Mouse (Mus musculus): ENCODE measurements at regions not wholly inside any gene's neighbourhood (a gene's known extent, or its start where the extent isn't known, plus 50 kb on each side); places are given as distances from the start of the nearest gene placed in this dataset.

DNA sequence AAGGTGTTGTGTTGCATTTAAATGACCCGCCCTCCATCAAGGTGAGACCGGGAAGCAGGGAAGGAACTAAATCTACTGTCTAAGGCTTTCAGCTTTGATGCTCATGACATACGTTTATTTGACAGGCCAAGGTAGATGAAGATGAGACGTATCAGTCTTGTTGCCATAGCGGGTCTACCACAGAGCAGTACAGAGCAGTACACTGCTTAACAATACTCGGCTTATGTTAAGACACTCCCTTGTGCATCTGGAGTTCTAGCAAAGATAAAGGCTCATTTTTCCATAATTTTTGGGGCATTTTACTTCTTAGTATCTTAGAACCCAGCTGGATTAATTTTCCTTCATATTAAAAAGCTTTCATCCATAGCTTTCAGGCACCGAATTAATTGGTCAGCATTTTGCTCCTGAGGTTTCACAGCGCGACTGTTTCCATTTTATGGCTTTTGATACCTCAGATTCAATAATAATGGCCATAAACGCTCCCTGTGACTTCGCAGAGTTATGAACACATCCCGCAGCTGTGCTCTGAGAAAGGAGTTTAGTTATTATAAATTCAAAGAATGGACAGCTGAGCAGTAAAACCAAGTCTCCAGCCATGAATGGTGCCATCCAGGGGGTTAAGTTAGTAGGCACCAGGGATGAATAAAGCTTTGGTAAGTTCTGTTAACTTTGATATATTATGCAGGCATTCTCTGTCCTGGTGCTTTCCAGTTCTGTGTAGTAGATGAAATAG, 85.0 kb upstream of the Pld5 start:
- TF ChIP-seq EP300 (optimal IDR thresholded peaks at IDR 0.05) (no peak), CTCF (IDR thresholded peaks at IDR 0.05; ENCODE audit: low read depth) (no peak)
- DNase-seq (ENCODE audit: low spot score): no peak

DNA sequence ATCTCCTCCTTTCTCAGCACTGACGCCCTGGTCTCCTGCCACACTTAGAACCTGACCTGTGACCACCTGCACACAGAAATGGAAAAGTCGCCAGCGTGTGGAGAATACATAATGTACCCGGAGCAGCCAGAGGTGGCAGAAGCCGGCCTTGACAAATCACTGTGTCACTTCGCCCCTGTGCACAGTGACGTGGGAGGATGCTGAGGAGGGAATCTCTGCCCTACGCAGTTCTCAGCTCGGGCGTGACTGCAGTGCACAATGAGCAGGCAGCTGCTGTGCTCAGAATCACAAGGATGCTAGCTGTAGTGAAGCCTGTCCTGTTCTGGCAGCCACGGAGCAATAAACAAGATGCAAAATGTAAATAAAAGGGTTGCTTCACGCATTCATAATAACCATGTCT, 80.2 kb upstream of the Pld5 start:
- WGBS: 55% methylated on average over 12 of the region's 12 CpGs
- Histone ChIP-seq H3K9me3 (ENCODE audit: control insufficient read depth, low read length) (no peaks in the 10 kb centered on the region), H3K4me3 (ENCODE audit: low read depth, low read length) (no peak overlapping the region), H3K4me2 (replicated peaks; ENCODE audit: low read depth) (no peak overlapping the region), H3K27me3 (ENCODE audit: control insufficient read depth, insufficient read depth, low read length) (no peaks in the 10 kb centered on the region), H3K36me3 (ENCODE audit: control insufficient read depth, insufficient read depth, low read length) (no peaks in the 10 kb centered on the region), H3K4me1 (replicated peaks; ENCODE audit: control insufficient read depth, insufficient read depth) (no peaks in the 10 kb centered on the region), H3K9ac (ENCODE audit: low read length) (no peak overlapping the region), H3K27ac (replicated peaks) (no peak overlapping the region)
- DNase-seq (ENCODE audit: low spot score) (no peak), ATAC-seq (ENCODE audit: low FRiP score, low TSS enrichment) (no peak)
- TF ChIP-seq CTCF (IDR thresholded peaks at IDR 0.05; ENCODE audit: low read depth) (no peak), EP300 (optimal IDR thresholded peaks at IDR 0.05) (no peak)

More for the DNA sequence above, 85.0 kb upstream of the Pld5 start:
- no peak for ATAC-seq (ENCODE audit: low FRiP score, low TSS enrichment)
- Histone ChIP-seq H3K4me1 (replicated peaks; ENCODE audit: control insufficient read depth, insufficient read depth) (no peaks in the 10 kb centered on the region), H3K27ac (replicated peaks) (no peak overlapping the region), H3K9me3 (ENCODE audit: control insufficient read depth, low read length) (no peaks in the 10 kb centered on the region), H3K4me2 (replicated peaks; ENCODE audit: low read depth) (no peak overlapping the region), H3K27me3 (ENCODE audit: control insufficient read depth, insufficient read depth, low read length) (no peaks in the 10 kb centered on the region), H3K9ac (ENCODE audit: low read length) (no peak overlapping the region), H3K4me3 (ENCODE audit: low read depth, low read length) (no peak overlapping the region), H3K36me3 (ENCODE audit: control insufficient read depth, insufficient read depth, low read length) (no peaks in the 10 kb centered on the region)
- 86% methylated on average over 12 of the region's 12 CpGs for WGBS

DNA sequence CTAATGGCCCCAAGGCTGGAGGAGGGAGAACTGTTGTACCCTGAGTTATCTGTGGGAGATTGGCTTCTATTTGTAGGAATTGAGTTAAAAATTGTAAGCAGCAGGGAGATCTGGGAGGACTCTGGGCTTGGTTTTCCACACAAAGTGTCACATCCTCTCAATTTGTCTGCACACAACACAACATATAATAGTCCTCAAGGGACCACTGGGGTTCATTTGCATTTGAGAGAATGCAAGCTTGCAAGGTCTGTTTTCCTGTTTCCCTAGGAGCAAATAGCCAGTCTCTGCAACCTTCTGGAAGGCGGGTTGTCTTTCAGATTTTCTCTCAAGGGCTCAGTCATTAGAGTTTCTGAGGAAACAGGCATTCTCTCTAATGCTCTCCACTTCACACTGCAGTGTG, 79.8 kb upstream of the Pld5 start:
- no peak overlapping the region for H3K4me3 ChIP-seq (ENCODE audit: low read depth, low read length)
- no peak for DNase-seq (ENCODE audit: low spot score)
- H3K9ac ChIP-seq (ENCODE audit: low read length): no peak overlapping the region
- TF ChIP-seq EP300 (optimal IDR thresholded peaks at IDR 0.05): no peak
- TF ChIP-seq CTCF (IDR thresholded peaks at IDR 0.05; ENCODE audit: low read depth): no peak
- no peaks in the 10 kb centered on the region for H3K27me3 ChIP-seq (ENCODE audit: control insufficient read depth, insufficient read depth, low read length)
- 71% methylated on average over 1 of the region's 1 CpGs for WGBS
- H3K9me3 ChIP-seq (ENCODE audit: control insufficient read depth, low read length): no peaks in the 10 kb centered on the region
- H3K4me1 ChIP-seq (replicated peaks; ENCODE audit: control insufficient read depth, insufficient read depth): no peaks in the 10 kb centered on the region
- ATAC-seq (ENCODE audit: low FRiP score, low TSS enrichment): no peak
- no peak overlapping the region for H3K27ac ChIP-seq (replicated peaks)
- no peak overlapping the region for H3K4me2 ChIP-seq (replicated peaks; ENCODE audit: low read depth)
- H3K36me3 ChIP-seq (ENCODE audit: control insufficient read depth, insufficient read depth, low read length): no peaks in the 10 kb centered on the region

DNA sequence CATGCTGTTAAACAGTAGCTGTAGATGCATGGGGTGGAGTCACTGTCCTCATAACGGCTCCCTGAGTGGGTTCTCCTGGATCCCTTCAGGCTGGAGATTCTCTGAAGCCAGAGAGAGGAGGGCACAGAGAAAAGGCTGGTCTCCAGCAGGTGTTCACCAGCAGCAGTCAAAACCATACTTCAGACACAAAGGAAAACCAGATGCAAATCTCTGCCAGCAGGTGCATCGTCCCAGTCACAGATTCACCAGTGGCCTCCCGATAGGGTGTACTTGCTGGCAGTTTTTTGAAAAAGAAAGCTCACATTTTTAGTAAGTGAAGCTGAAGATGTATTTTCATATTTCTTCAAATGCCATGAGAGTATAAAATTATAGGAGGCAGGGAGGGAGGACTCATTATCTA, 77.6 kb upstream of the Pld5 start:
- Histone ChIP-seq H3K9ac (ENCODE audit: low read length) (no peak overlapping the region), H3K4me3 (ENCODE audit: low read depth, low read length) (no peak overlapping the region), H3K27ac (replicated peaks) (no peak overlapping the region), H3K27me3 (ENCODE audit: control insufficient read depth, insufficient read depth, low read length) (no peaks in the 10 kb centered on the region), H3K9me3 (ENCODE audit: control insufficient read depth, low read length) (no peaks in the 10 kb centered on the region), H3K4me2 (replicated peaks; ENCODE audit: low read depth) (no peak overlapping the region), H3K4me1 (replicated peaks; ENCODE audit: control insufficient read depth, insufficient read depth) (no peaks in the 10 kb centered on the region), H3K36me3 (ENCODE audit: control insufficient read depth, insufficient read depth, low read length) (no peaks in the 10 kb centered on the region)
- ATAC-seq (ENCODE audit: low FRiP score, low TSS enrichment) (no peak), DNase-seq (ENCODE audit: low spot score) (no peak)
- 72% methylated on average over 3 of the region's 3 CpGs for WGBS
- TF ChIP-seq CTCF (IDR thresholded peaks at IDR 0.05; ENCODE audit: low read depth) (no peak), EP300 (optimal IDR thresholded peaks at IDR 0.05) (no peak)

DNA sequence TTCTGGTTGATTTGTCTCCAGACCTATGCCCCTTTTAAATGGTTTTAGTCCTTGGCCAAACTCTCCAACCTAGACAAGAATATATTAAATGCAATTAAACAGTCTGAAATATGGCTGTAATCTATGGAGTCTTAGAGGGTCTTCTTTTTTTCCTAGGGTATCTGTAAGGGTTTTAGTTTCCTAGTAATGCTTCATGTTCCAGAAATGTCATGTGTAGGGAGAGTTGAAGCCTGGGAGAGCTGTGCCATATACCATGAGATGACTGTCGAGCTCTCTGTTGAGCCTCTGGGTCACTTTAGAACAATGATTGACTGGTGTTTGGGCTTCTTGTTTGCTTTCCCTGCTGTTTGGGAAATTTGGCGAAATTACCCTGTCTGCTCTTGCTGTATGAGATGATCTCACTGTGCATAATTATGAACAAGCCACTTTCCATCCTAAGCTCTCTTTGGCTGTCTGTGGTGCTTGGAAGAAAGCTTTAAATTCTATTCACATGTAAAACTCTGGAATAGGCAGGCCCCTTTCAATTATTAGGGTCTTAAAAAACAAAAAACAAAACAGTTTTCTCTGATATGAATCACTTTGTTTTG, 74.9 kb upstream of the Pld5 start:
- no peak overlapping the region for H3K4me3 ChIP-seq (ENCODE audit: low read depth, low read length)

DNA sequence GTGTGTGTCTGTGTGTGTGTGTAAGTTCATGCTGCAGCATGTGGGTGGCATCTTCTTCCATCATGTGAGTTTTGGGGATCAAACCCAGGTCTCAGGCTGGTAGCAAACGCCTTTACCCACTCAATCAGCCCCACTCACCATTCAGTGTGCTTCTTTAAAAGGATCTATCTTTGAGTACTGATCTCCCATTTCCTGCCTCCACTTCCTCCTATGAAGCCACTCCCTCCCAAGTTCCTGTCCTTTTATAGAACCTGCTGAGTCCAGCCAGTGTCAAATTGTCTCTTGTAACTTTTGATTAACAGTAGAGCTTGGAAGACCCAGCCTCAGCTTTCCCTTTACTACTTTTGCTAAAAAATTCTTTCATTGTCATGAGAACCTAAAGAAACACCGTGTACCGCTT, 73.0 kb upstream of the Pld5 start:
- H3K9ac ChIP-seq (ENCODE audit: low read length): no peak overlapping the region
- no peak for ATAC-seq (ENCODE audit: low FRiP score, low TSS enrichment)
- no peak overlapping the region for H3K27ac ChIP-seq (replicated peaks)
- no peak for DNase-seq (ENCODE audit: low spot score)
- 75% methylated on average over 3 of the region's 3 CpGs for WGBS
- no peaks in the 10 kb centered on the region for H3K27me3 ChIP-seq (ENCODE audit: control insufficient read depth, insufficient read depth, low read length)
- no peaks in the 10 kb centered on the region for H3K36me3 ChIP-seq (ENCODE audit: control insufficient read depth, insufficient read depth, low read length)
- no peak overlapping the region for H3K4me2 ChIP-seq (replicated peaks; ENCODE audit: low read depth)
- H3K4me3 ChIP-seq (ENCODE audit: low read depth, low read length): no peak overlapping the region
- no peaks in the 10 kb centered on the region for H3K9me3 ChIP-seq (ENCODE audit: control insufficient read depth, low read length)
- no peaks in the 10 kb centered on the region for H3K4me1 ChIP-seq (replicated peaks; ENCODE audit: control insufficient read depth, insufficient read depth)
- no peak for TF ChIP-seq EP300 (optimal IDR thresholded peaks at IDR 0.05)
- no peak for TF ChIP-seq CTCF (IDR thresholded peaks at IDR 0.05; ENCODE audit: low read depth)

More for the DNA sequence above, 74.9 kb upstream of the Pld5 start:
- Histone ChIP-seq H3K4me2 (replicated peaks; ENCODE audit: low read depth) (no peak overlapping the region), H3K4me1 (replicated peaks; ENCODE audit: control insufficient read depth, insufficient read depth) (no peaks in the 10 kb centered on the region), H3K9ac (ENCODE audit: low read length) (no peak overlapping the region), H3K9me3 (ENCODE audit: control insufficient read depth, low read length) (no peaks in the 10 kb centered on the region), H3K27ac (replicated peaks) (no peak overlapping the region), H3K27me3 (ENCODE audit: control insufficient read depth, insufficient read depth, low read length) (no peaks in the 10 kb centered on the region), H3K36me3 (ENCODE audit: control insufficient read depth, insufficient read depth, low read length) (no peaks in the 10 kb centered on the region)
- 14% methylated on average over 2 of the region's 2 CpGs for WGBS
- DNase-seq (ENCODE audit: low spot score) (no peak), ATAC-seq (ENCODE audit: low FRiP score, low TSS enrichment) (no peak)
- TF ChIP-seq EP300 (optimal IDR thresholded peaks at IDR 0.05) (no peak), CTCF (IDR thresholded peaks at IDR 0.05; ENCODE audit: low read depth) (no peak)
